Mouse (Mus musculus) bone marrow, adult 2 months (tissue): ENCODE data around the gene Prss23. TPM values are rescaled to one million over a fixed set of nuclear protein-coding genes. Genes with fewer than 3 reads are reported as not detected.

ENCODE experiments used
- H3K27ac ChIP-seq: fragments of 200-500 bp; 2 replicates; pipeline ENCODE4 v1.5.1; 2012; ENCODE audit warnings: low read depth, mild to moderate bottlenecking, control low read depth, inconsistent platforms, low read length; ENCODE audit not compliant: control insufficient read depth, poor library complexity, insufficient read depth
- H3K4me1 ChIP-seq: fragments of 200-500 bp; 2 replicates; pipeline ENCODE4 v1.6.1; 2011; ENCODE audit warnings: low read length; ENCODE audit not compliant: control insufficient read depth, insufficient read depth
- H3K4me3 ChIP-seq: fragments of 200-500 bp; replicated peaks from 2 replicates; pipeline ENCODE3; 2011; ENCODE audit warnings: mild to moderate bottlenecking, low read depth, low read length, control low read depth; ENCODE audit not compliant: control insufficient read depth
- CTCF ChIP-seq: fragments of 200-500 bp; IDR thresholded peaks from 2 replicates; pipeline ENCODE4 v1.5.1; 2011; ENCODE audit warnings: low read length, control low read depth; ENCODE audit not compliant: control insufficient read depth, insufficient read depth
- POLR2A ChIP-seq: fragments of 200-500 bp; IDR thresholded peaks from 2 replicates; pipeline ENCODE4 v1.6.1; 2011; ENCODE audit warnings: low read depth, mild to moderate bottlenecking, control low read depth, low read length, borderline replicate concordance; ENCODE audit not compliant: control insufficient read depth
- WGBS: fragments of 180-500 bp; shearing (Covaris S2); methylation state at CpG from one replicate; pipeline ENCODE4 v1.1.7; 2018; 5-methylcytosine and 5-hydroxymethylcytosine counted together
- polyA plus RNA-seq: library from polyadenylated mRNA; stranded (reverse); fragments of >200 nt; gene quantifications from 2 replicates; pipeline ENCODE4 v1.2.4, GENCODE M21; 2011; ENCODE audit warnings: low replicate concordance; ENCODE audit not compliant: missing spikeins, insufficient read depth, insufficient read length

Gene Prss23
- polyA plus RNA-seq, 1 experiment = 13.1 TPM

- 13% methylated on average over 2 of the region's 2 CpGs for WGBS
- TF ChIP-seq CTCF (no peak), POLR2A (no peak)
- Histone ChIP-seq H3K27ac (no peak overlapping the region), H3K4me3 (no peak overlapping the region), H3K4me1 (no peaks in the 10 kb centered on the region)
Measured at GRCm38 (mm10) chr7:89459691-89460090, 67.3 kb downstream of the Prss23 start.

Other genes starting within 250 kb of the Prss23 start
- gene Tmem135, start 123.0 kb downstream of the Prss23 start, polyA plus RNA-seq = 3.7 and 8.2 TPM in 2 replicates
- gene Fzd4, start 122.8 kb downstream of the Prss23 start, polyA plus RNA-seq = 1.0 and 2.1 TPM in 2 replicates
- gene Me3, start 105.2 kb upstream of the Prss23 start, polyA plus RNA-seq = not detected in 2 replicates